Mouse (Mus musculus) thymus, adult 18-20 months (tissue): Measurements from ENCODE around the gene Adgrf5.
"Not testable (repeated sequence)": the region's sequence is repeated elsewhere in the genome, so short reads cannot be mapped to it uniquely, and the experiment has no call there.

Experiments used
- DNase-seq, 2 experiments: peaks; one replicate each; pipeline ENCODE4 v3.0.0; 2022; ENCODE audit warnings: mixed read lengths in 2 of 2

Gene Adgrf5

GRCm38 (mm10) chr17:43359826-43360619 is at the start of gene Adgrf5:
Gene Adgrf5 (plus strand): TSS chr17:43360451.
- no peak for DNase-seq

- no peak for DNase-seq
These were observed 34.1 kb upstream of the Adgrf5 start for GRCm38 (mm10) chr17:43325986-43326671.

GRCm38 (mm10) chr17:43326726-43327700 is 33.2 kb upstream of the Adgrf5 start:
- DNase-seq: no peak

- DNase-seq: no peak
These were observed 32.4 kb upstream of the Adgrf5 start for GRCm38 (mm10) chr17:43327810-43328209.

GRCm38 (mm10) chr17:43329216-43329615 is 31.0 kb upstream of the Adgrf5 start:
- DNase-seq: no peak

- no peak for DNase-seq
These were observed 30.5 kb upstream of the Adgrf5 start for GRCm38 (mm10) chr17:43329761-43330183.

- no peak for DNase-seq
These were observed 27.6 kb upstream of the Adgrf5 start for GRCm38 (mm10) chr17:43332686-43333085.

- DNase-seq: no peak
These were observed 26.2 kb upstream of the Adgrf5 start for GRCm38 (mm10) chr17:43334074-43334473.

- no peak for DNase-seq
These were observed 22.6 kb upstream of the Adgrf5 start for GRCm38 (mm10) chr17:43337643-43338042.

- DNase-seq: no peak
These were observed 22.0 kb upstream of the Adgrf5 start for GRCm38 (mm10) chr17:43338279-43338678.

GRCm38 (mm10) chr17:43346499-43346898 is 13.8 kb upstream of the Adgrf5 start:
- DNase-seq: not testable (repeated sequence)

GRCm38 (mm10) chr17:43357902-43358539 is 2.2 kb upstream of the Adgrf5 start:
- no peak for DNase-seq

- DNase-seq: no peak
These were observed 770 bp downstream of the Adgrf5 start for GRCm38 (mm10) chr17:43361021-43361420.

GRCm38 (mm10) chr17:43362362-43362761 is 2.1 kb downstream of the Adgrf5 start:
- no peak for DNase-seq

GRCm38 (mm10) chr17:43362881-43363280 is 2.6 kb downstream of the Adgrf5 start:
- no peak for DNase-seq

GRCm38 (mm10) chr17:43363921-43364320 is 3.7 kb downstream of the Adgrf5 start:
- no peak for DNase-seq

GRCm38 (mm10) chr17:43365297-43365696 is 5.0 kb downstream of the Adgrf5 start:
- DNase-seq: no peak

- no peak for DNase-seq
These were observed 6.2 kb downstream of the Adgrf5 start for GRCm38 (mm10) chr17:43366486-43366885.

- no peak for DNase-seq
These were observed 7.9 kb downstream of the Adgrf5 start for GRCm38 (mm10) chr17:43368171-43368576.

- DNase-seq: no peak
These were observed 12.4 kb downstream of the Adgrf5 start for GRCm38 (mm10) chr17:43372604-43373003.

- DNase-seq: no peak
These were observed 13.8 kb downstream of the Adgrf5 start for GRCm38 (mm10) chr17:43374020-43374419.

- no peak for DNase-seq
These were observed 16.3 kb downstream of the Adgrf5 start for GRCm38 (mm10) chr17:43376527-43376926.
